Mouse (Mus musculus) brain, embryonic 14.5 days (tissue): ENCODE measurements around the gene Pcbp3. TPM values are rescaled to one million over a fixed set of nuclear protein-coding genes. Genes with fewer than 3 reads are reported as not detected.

Experiments used
- DNase-seq: peaks from one replicate; pipeline ENCODE4 v3.0.0-alpha.2; 2011; ENCODE audit warnings: low read depth
- CTCF ChIP-seq: fragments of 200-500 bp; IDR thresholded peaks from 2 replicates; pipeline ENCODE4 v1.5.1; 2012; ENCODE audit warnings: inconsistent platforms, mild to moderate bottlenecking, moderate library complexity, borderline replicate concordance; ENCODE audit not compliant: insufficient read depth, insufficient read length; ENCODE audit errors: extremely low read depth
- POLR2A ChIP-seq: fragments of 200-500 bp; IDR thresholded peaks from 2 replicates; pipeline ENCODE4 v1.6.1; 2012; ENCODE audit warnings: mild to moderate bottlenecking, inconsistent platforms, borderline replicate concordance; ENCODE audit not compliant: poor library complexity, insufficient read depth, insufficient read length, severe bottlenecking; ENCODE audit errors: extremely low read depth
- polyA plus RNA-seq: library from polyadenylated mRNA; depleted of rRNA; stranded (reverse); fragments of >200 nt; gene quantifications from 2 replicates; pipeline ENCODE4 v1.2.3, GENCODE M21; 2012

Gene Pcbp3
- polyA plus RNA-seq, 1 experiment = 39.0 TPM

- TF ChIP-seq CTCF (no peak), POLR2A (no peak)
- DNase-seq = no peak
Measured at GRCm38 (mm10) chr10:76903694-76904093, 58.0 kb downstream of the Pcbp3 start.

- TF ChIP-seq POLR2A = no peak
- TF ChIP-seq CTCF = no peak
- DNase-seq = no peak
Measured at GRCm38 (mm10) chr10:76903099-76903498, 58.6 kb downstream of the Pcbp3 start.

GRCm38 (mm10) chr10:76902588-76902987 lies 59.1 kb downstream of the Pcbp3 start:
- TF ChIP-seq CTCF = no peak
- no peak for TF ChIP-seq POLR2A
- DNase-seq = peak; percentile 84

DNA sequence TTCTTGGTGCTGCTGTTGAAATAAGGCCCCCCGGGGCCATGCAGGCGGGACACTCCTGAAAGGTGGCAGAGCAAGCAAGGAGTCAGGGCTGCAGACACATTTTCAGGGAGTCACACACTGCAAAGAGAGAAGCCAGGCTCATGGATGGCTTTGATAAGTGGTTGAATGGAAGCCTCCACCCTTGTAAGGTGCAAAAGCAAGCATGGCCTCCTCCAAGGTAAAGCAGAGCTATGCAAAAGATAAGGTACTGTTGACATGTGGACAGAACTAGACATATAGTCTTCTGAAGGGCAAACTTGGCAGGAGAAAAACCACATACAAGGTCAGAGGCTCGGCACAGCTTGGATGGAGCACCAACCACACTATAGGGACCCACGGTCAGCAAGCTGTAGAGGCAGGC lies 63.3 kb downstream of the Pcbp3 start:
- TF ChIP-seq CTCF (no peak), POLR2A (no peak)
- no peak for DNase-seq

DNA sequence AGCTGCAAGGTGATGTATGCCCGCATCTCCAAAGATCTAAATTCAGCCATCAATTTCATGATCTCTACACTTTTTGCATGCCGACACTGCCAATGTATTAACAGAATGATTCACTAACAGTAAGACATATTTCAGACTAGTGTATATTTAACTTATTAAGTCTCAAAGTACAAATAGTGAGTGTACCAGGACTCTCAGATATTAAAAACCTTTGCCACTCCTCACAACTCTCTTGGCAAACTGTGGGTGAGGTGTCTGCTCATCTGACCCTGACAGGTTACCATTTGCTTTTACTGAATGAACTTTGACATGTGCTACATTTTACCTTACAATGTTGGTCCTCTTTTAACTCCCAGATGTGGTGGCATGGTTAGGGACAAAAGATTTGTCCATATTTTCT lies 70.2 kb downstream of the Pcbp3 start:
- TF ChIP-seq POLR2A (no peak), CTCF (no peak)
- DNase-seq = no peak

GRCm38 (mm10) chr10:76883442-76884244 lies 78.0 kb downstream of the Pcbp3 start:
- peak; percentile 41 for DNase-seq
- TF ChIP-seq CTCF (no peak), POLR2A (no peak)

- peak; percentile 55 for DNase-seq
- no peak for TF ChIP-seq POLR2A
- TF ChIP-seq CTCF = no peak
Measured at GRCm38 (mm10) chr10:76882644-76883441, 78.8 kb downstream of the Pcbp3 start.

DNA sequence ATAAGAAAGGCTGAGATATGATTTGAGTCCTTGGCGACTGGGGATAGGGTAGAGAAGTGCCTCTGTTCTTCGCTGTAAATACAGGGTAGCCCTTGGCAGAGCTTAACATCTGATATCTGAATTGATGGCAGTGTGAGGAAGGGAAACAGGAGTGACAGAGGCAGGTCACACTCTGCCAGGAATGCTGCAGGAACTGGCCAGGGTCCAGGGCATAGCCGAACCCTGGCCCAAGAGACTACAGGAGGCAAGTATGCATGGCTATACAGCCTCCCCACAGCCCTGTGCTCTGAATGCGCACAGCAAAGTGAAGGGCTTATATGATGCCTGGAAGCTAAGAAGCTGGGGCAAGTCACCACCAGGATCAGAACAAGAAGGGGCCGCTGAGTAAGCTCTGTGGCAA lies 79.8 kb downstream of the Pcbp3 start:
- peak; percentile 29 for DNase-seq
- TF ChIP-seq POLR2A (no peak), CTCF (no peak)

- TF ChIP-seq POLR2A (no peak), CTCF (no peak)
- no peak for DNase-seq
Measured at GRCm38 (mm10) chr10:76875310-76875709, 86.4 kb downstream of the Pcbp3 start.

DNA sequence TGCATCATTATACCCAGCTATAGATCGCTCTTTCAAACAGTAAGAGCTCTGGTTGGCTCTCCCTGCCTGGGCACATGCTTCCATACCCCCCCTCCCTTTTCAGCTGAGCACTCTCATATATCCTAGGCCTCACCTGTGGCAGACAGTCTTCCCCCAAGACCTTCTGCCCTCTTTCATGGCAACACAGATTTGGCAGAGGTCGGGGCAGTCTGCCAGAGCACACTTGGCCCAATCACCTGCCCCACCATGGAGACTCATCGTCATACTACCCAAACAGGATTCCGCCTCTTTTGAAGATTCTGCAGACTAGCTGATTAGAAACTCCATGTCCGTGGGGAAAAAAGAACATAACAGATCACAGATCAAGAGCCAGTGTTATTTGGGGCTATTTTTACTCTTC lies 86.8 kb downstream of the Pcbp3 start:
- DNase-seq = no peak
- TF ChIP-seq POLR2A (no peak), CTCF (no peak)

GRCm38 (mm10) chr10:76874398-76874797 lies 87.3 kb downstream of the Pcbp3 start:
- no peak for DNase-seq
- TF ChIP-seq CTCF (no peak), POLR2A (no peak)
